Mouse (Mus musculus): ENCODE measurements at regions not wholly inside any gene's neighbourhood (a gene's known extent, or its start where the extent isn't known, plus 50 kb on each side); places are given as distances from the start of the nearest gene placed in this dataset.
A peak's percentile ranks its signal among the peaks of the same experiment; 100 is the strongest.
"Not testable (repeated sequence)": the region's sequence is repeated elsewhere in the genome, so short reads cannot be mapped to it uniquely, and the experiment has no call there.

DNA sequence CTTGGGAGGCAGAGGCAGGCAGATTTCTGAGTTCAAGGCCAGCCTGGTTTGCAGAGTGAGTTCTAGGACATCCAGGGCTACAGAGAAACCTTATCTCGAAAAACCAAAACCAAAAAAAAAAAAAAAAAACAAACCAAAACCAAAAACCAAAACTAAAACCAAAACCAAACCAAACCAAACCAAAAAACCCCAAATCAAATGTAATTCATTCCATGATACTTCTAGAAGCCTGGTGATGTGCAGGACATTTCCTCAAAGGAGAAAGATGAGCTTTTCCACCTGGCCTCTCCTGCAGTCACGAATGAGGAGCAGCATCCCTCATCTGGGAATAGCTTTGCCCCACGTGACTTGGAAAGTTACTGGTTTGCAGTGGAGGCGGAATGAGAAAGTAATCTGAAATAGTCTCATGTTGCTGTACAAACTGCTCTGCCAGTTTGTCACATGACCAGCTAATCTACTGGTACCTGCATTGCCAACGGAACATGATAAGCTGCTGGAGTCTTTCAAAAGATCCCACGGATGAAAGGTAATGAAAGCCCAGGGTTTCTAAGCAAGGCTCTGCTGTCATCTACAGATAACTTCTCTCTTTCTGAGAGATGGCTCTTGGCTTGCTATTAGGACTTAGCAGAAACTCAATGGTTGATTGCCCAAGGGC, 127.8 kb upstream of the Max start:
- DNase-seq (ENCODE audit: low read depth, low spot score): peak; percentile 64

DNA sequence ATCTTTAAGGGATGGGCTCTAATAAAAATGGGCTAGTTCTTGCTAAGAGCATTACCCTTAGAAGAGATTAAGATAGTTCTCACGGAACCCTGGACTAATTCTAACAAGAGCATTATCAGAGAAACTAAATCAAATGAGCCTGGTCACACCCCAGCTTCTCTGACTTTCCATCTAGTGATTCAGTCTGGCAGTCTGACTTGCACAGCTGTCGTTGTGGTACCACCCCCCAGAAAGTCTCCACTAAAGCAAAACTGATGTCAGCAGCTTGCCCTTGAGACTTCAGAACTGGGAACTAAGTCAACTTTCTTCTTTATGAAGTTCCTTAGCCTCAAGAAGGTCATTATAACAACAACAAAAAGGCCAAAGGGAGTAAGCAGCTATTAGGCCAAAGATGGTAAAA, 126.5 kb upstream of the Max start:
- DNase-seq (ENCODE audit: low read depth, low spot score): no peak

DNA sequence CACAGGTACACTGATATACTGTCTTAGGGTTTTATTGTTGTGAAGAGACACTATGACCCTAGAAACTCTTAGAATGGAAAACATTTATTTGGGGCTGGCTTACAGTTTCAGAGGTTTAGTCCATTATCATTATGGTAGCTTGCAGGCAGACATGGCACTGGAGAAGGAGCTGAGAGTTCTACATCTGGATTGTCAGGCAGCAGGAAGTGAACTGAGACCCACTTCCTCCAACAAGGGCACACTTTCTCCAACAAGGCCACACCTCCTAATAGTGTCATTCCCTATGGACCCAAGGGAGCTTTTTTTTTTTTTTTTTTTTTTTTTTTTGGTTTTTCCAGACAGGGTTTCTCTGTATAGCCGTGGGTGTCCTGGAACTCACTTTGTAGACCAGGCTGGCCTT, 124.9 kb upstream of the Max start:
- not testable (repeated sequence) for DNase-seq (ENCODE audit: low read depth, low spot score)

DNA sequence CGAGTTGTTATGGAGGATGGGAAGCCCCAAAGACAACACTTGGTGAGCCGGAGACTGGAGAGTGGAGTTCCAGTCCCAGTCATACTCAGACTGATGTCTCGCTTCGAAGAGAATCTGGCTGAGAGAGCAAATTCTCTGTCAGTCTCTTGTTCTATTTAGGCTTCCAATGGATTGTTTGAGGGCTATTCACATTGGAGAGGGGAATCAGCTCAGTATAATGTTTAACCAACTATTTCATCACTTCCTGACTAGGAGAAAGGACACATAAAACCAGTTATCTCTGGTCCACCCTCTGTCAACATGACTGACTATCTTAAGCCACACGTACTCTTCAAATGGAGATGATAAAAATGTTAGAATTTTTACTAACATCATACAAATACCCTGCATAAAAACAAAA, 123.9 kb upstream of the Max start:
- DNase-seq (ENCODE audit: low read depth, low spot score): no peak

DNA sequence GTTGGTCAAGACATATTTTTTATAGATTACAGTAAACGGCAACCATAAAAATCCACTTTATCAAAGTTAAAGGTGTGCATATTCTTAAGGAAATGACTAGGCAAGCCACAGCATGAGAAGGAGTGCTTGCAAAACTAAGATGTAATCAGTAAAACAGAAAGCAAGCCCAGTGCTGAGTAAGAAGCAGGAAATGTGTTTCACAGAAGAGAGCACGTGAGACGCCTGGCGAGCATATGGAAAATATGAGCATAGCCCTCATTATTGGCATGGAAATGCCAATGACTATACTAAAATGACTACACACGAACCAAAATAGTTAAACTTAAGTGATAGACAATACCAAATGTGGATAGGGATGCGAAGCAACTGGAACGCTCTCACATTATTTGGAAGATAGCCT, 123.2 kb upstream of the Max start:
- peak; percentile 12 for DNase-seq (ENCODE audit: low read depth, low spot score)

DNA sequence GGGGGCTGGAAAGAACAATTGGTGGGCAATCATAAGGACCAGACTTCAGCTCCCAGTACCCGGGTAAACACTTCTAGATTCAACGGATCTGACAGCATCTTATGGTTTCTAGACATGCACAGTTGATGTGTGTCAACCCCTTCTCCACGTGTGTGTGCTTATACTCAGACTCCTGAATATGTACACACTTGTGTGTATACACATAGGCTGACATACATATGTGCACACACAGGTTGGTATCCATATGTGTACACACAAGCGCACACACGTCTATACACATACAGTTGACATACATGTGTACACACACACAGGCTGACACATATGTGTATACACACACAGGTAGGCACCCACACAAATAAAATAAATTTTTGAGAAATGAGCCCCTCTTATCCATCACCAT, 122.7 kb upstream of the Max start:
- no peak for DNase-seq (ENCODE audit: low read depth, low spot score)

DNA sequence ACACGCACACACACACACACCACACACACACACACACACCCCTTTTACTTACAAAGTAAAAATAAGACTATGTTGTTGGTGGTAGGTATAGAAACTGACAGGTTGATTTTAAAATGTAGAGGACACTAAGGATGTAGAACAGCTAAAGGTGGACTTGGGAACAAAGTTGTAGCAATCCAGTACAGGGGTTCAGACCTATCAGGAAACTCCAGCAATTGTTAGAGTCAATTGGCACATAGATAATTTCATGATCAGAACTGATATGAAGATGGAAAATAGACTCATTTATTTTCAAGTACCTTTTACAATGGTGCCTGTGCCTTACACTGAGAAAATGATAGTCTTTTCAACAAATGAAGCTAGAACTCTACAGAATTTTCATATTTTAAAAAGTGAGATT, 122.3 kb upstream of the Max start:
- no peak for DNase-seq (ENCODE audit: low read depth, low spot score)

GRCm38 (mm10) chr12:77083760-77084159, 121.8 kb upstream of the Max start:
- no peak for DNase-seq (ENCODE audit: low read depth, low spot score)

- DNase-seq (ENCODE audit: low read depth, low spot score): no peak
These were observed 119.8 kb upstream of the Max start for GRCm38 (mm10) chr12:77081774-77082173.

- DNase-seq (ENCODE audit: low read depth, low spot score): no peak
These were observed 117.5 kb upstream of the Max start for GRCm38 (mm10) chr12:77079481-77079880.

DNA sequence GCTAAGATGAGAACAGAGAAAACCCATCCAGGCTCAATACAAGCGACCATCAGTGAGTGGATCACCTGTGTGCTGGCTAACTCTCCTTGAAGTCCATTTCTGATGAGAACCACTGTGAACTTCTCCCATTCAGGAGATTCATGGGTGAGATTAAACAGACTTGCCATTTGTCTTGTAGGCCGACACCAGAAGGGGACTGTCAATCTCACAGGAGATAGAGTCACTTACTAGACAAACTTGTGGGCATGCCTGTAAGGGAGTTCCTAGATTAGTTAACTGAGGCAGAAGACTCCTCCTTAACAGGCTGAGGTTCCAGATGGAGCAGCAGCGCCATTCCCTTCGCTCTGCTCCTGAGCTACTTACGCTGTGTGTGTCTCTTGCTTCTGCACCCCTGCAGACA, 114.7 kb upstream of the Max start:
- DNase-seq (ENCODE audit: low read depth, low spot score): no peak

DNA sequence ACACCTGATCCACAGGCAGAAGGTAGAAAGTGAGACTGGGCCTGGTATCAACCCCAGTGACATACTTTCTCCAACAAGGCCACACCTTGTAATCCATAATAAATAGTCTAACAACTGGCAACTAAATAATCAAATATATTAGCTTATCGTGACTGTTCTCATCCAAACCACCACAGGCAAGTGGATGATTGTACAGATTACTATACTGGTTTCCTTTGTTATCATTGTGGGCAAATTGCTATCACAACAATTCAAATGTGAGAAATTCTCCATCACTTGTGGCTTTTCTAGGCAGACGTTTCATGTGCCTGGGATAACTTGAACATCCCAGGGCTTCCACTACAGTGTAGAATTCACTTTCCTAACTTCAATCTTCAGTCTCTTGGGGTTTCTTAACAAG, 112.6 kb upstream of the Max start:
- DNase-seq (ENCODE audit: low read depth, low spot score): no peak

DNA sequence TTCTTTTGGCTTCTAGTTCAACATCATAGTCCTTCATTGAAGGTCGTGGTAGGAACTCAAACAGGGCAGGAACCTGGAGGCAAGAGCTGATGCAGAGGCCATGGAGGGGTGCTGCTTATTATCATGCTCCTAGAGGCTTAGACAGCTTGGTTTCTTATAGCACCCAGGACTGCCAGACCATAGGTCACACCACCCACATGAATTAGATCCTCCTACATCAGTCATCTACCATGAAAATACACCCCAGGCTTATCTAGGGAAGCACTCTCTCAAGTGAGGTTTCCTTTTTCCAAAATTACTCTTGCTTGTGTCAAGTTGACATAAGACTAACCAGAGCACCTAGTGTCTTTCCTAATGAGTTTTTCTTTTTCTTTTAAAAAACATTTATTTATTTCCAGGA, 109.7 kb upstream of the Max start:
- DNase-seq (ENCODE audit: low read depth, low spot score): no peak

DNA sequence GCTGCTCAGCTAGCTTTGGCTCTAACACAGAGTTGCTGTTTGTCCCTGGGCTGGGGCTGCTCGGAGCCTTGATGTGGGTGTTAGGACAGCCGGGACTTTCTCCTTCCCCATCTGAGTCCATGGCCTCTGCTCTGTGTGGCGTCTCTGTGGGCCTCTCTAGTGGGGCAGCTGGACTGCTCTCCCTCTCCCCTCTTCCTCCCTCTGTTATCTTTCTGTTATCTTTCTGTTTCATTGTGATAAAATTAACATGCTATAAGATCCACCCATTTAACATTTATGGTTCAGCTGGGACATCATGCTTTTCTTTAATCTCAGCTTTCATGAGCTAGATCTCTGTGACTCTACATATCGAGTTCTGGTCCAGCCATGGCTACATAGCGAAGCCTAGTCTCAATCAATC, 105.9 kb upstream of the Max start:
- DNase-seq (ENCODE audit: low read depth, low spot score): no peak

- DNase-seq (ENCODE audit: low read depth, low spot score): no peak
These were observed 105.1 kb upstream of the Max start for GRCm38 (mm10) chr12:77067115-77067514.

DNA sequence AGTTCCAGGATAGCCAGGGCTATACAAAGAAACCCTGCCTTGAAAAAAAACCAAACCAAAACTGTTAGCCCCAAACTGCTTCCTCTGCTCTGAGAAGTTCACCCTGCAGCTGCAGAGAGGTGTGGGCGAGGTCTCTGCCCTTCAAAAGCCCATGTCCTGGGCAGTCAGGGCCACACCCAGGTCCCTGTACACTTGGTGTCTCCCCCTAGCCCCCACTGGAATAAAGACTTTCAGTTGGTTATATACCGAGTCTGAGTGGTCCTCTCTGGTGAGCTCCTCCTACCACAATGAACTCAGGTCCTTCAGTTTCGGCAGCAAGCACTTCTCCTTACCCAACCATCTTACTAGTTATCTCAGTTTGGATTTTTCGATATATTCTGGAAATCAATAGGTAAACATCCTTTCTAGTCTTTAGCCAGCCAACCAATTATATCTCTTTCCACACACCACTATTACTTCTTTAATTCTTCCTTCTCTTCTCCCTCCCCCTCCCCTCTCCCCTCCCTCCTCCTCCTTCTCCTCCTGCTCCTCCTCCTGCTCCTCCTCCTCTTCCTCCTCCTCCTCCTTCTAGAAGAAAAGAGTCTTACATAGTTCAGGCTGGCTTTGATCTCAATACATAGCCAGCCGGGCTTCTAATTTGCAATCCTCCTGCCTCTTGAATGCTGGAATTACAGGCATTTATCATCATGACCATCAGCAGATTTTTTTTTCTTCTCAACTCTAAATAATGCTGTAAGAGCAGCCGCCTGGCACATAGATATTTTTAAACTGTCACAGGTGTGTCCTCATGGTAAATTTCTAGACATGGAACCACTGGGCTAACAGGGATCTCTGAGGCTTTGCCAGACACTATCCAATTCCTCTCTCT, 103.9 kb upstream of the Max start:
- DNase-seq (ENCODE audit: low read depth, low spot score): no peak

GRCm38 (mm10) chr12:77064048-77064447, 102.0 kb upstream of the Max start:
- DNase-seq (ENCODE audit: low read depth, low spot score): no peak

- DNase-seq (ENCODE audit: low read depth, low spot score): no peak
These were observed 99.5 kb upstream of the Max start for GRCm38 (mm10) chr12:77061562-77061847.

DNA sequence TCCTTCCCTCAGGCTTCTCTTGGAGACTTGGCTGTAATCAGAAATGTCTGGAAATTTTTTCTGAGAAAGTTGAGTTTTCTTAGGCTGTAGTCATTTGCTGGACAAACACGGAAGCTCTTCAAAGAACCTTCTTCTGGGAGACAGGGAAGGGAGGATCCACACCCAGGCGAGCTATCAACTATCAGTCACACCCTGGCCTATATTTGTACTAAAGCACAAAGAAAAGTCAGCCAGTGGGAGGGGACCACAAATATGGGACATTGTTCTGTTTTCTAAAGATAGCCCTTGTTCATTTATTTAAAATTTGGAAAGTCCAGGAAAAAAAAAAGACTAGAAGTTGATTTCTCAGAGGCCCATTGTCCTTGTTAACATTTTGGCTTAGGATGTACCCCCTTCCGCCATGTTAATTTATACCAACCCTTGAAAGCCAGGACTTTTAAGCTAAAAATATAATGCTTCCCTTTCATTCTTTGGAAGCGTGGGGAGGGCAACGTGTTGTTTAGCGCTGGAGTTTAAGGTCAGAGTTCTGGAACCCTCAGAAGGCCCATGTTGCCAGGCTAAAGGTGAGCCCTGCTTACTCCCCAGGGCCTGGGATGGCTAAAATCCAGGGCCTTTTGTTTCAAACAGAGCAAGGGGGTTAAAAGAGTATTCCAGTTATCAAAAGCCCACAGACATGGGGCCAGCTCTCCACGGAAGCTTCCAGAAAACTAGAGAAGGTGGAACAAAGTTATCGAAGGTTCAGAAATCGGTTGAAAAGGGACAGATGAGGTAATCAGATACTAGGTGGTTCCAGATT, 99.0 kb upstream of the Max start:
- no peak for DNase-seq (ENCODE audit: low read depth, low spot score)

DNA sequence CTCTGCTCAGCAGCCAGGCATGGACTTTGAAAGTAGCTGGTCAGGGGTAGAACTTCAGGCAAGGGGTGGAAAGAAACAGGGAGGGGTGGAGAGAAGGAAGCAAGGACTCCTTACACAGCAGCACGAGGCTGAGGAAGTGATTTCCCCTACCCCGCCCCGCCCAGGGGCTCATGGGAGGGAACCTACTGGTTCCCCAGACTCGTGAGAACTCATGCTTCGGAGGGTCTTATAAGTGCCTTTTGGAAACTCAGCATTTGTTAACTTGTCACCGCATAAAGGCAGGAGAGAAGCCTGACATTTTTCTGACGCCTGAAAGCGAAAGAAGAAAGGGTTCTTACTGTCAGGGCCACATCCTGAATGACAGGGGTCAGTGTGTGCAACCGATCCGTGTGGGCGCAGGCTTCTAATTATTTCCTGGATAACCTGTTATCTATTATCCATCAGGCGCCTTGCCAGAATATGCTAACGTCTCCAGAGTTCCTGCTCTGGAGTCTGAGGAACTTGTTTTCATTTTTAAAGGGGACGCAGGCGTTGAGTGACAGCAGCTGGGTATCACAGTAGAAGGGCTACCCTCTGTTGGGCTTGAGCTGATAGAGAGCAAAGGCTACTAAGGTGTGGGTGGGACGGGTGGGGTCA, 98.2 kb upstream of the Max start:
- no peak for DNase-seq (ENCODE audit: low read depth, low spot score)

DNA sequence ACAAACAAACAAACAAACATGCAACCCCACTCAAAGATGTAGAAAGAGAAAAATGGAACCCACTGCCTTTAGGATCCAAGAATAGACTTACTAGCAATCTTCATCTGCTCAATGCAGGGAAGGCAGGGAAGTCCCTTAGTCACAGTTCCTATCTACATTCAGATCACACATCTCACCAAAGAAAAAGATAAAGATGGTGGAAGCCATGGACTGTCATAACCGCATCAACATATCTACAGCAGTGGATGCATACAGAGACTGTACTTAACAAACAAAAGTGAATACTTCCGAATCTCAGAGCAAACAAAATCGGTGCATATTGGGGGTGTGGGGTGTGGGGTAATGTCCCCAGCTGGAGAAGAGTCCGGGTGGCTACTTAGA, 97.7 kb upstream of the Max start:
- DNase-seq (ENCODE audit: low read depth, low spot score): no peak

DNA sequence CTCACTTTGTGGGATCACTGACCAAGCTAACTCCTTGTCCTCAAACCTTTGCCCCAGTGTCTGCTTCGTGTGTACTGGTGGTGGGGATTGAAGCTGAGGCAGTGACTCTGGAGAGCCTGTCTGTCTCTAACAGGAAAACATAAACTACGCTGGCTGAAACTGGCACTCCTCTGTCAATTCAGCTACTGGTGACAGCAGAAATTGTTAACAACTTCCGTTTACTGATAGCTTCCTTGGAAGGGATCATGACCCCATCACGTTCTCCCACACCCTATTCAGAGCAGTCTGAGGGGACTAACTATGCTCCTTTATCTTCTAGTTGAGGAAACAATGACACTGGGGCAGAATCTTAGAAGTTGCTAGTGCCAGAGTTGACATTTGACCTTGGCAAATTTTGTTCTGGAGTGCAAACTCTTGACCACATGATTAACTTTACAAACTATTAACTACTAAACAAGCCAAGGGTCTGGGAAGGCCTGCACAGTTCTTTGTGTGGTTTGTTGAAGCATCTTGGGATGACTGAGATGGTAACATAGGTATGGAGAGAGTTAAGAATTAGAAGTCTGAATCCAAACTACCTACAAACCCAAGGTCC, 96.7 kb upstream of the Max start:
- no peak for DNase-seq (ENCODE audit: low read depth, low spot score)
